Mouse (Mus musculus): ENCODE results near the gene Gps1. TPM values are rescaled to one million over a fixed set of nuclear protein-coding genes. Genes with fewer than 3 reads are reported as not detected.

Gps1 gene
- polyA plus RNA-seq, 1 experiment from 2014 or later = 262 TPM

DNA sequence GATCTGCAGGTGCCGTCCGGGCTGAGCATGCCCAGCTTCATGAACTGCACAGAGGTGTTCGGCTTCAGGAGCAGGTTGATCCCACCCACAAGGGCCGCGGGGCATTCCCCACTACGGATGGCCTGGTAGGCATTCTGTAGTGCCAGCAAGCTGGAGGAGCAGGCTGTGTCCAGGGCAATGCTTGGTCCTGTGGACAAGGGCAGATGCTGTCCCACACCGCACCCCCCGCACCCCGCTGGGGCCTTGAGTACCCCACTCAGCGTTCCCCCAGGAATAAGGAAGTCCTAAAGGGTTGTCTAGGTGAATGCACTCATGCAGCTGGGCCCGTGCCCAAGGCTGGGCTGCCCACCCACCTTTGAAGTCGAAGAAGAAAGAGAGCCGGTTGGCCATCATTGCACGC is 36.5 kb downstream of the Gps1 start:
- Histone ChIP-seq H3K9ac (replicated peaks; ENCODE audit: low read length) (no peak overlapping the region), H3K9me3 (replicated peaks; ENCODE audit: control insufficient read depth, low read length) (no peaks in the 10 kb centered on the region), H3K4me1 (ENCODE audit: control insufficient read depth, insufficient read depth, low read length) (peaks cover 16% of the 10 kb centered on the region), H3K36me3 (replicated peaks; ENCODE audit: control insufficient read depth, insufficient read depth, low read depth, low read length) (peaks cover 48% of the 10 kb centered on the region), H3K4me2 (ENCODE audit: low read depth, low read length) (no peak overlapping the region), H3K27ac (replicated peaks; ENCODE audit: low read depth, low read length) (no peak overlapping the region), H3K27me3 (ENCODE audit: control insufficient read depth, insufficient read depth, low read length) (no peaks in the 10 kb centered on the region), H3K4me3 (ENCODE audit: low read depth, low read length) (no peak overlapping the region)
- DNase-seq (ENCODE audit: low spot score) = no peak
- WGBS = 95% methylated on average over 14 of the region's 14 CpGs
- ATAC-seq (replicated peaks; ENCODE audit: insufficient number of reproducible peaks, low FRiP score, low TSS enrichment, low read depth) = no peak

DNA sequence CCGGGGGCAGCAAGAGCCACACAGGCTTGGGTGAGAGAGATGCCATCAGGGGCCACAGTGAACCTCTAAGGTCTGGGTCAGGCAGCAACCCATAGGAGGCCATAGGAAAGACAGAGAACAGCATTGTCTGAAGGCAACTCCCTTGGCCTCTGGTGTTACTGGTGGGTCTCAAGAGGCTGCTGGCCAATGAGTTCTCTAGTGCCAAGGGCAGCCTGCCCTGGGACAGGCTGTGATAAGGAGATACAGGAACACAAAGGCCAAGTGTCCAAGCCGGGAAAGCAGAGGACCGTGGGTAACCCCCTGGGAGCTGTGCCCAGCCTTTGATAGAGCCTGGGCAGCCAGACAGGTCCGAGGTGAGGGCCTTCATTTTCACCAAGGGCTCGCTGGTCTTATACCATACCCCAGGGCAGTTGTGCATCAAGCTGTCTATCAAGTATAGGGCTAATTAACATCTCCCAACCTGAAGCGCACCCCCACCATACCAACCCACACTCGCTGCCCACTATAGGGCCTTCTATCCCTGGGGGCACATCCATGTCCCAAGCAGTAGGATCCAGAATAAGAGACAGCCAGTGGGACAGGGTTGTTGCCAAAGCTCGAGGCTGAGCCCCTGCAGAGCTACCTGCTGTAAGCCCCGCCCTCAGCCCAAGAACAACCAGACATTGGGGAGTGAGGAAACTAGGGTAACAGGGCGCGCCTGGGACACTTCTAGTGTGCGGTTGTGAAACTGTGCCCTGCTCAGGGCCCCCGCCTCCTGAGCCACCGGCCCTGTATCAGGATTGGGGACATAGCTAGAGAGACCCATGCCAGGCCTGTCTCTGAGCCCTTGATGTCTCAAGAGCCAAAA is 37.2 kb downstream of the Gps1 start:
- no peak for ATAC-seq (replicated peaks; ENCODE audit: insufficient number of reproducible peaks, low FRiP score, low TSS enrichment, low read depth)
- no peak for DNase-seq (ENCODE audit: low spot score)
- H3K9ac ChIP-seq (replicated peaks; ENCODE audit: low read length) = no peak overlapping the region
- peaks cover 22% of the 10 kb centered on the region for H3K4me1 ChIP-seq (ENCODE audit: control insufficient read depth, insufficient read depth, low read length)
- WGBS = 85% methylated on average over 14 of the region's 14 CpGs
- no peaks in the 10 kb centered on the region for H3K27me3 ChIP-seq (ENCODE audit: control insufficient read depth, insufficient read depth, low read length)
- peaks cover 43% of the 10 kb centered on the region for H3K36me3 ChIP-seq (replicated peaks; ENCODE audit: control insufficient read depth, insufficient read depth, low read depth, low read length)
- no peaks in the 10 kb centered on the region for H3K9me3 ChIP-seq (replicated peaks; ENCODE audit: control insufficient read depth, low read length)
- H3K4me3 ChIP-seq (ENCODE audit: low read depth, low read length) = no peak overlapping the region
- H3K4me2 ChIP-seq (ENCODE audit: low read depth, low read length) = no peak overlapping the region; the same call in 1 of the 2 replicates
- H3K27ac ChIP-seq (replicated peaks; ENCODE audit: low read depth, low read length) = no peak overlapping the region

DNA sequence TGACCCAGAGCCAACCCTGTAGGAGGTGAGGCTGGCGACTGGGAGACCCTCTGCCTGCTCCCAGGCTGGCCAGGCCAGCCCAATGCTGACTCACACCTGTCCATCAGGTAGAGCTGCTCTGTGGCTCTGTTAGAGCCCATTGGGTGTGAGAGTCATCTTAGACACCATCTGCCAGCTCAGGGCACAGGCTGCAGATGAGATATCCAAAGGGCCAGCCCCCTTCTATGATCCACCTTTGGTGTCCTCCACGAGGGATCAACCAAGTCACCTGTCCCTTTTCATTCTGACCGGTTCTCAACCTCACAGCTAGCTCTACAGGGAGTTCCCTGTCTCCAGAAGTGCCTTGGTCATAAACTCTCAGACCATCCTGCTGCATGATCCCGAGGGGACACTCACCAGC is 38.2 kb downstream of the Gps1 start:
- Histone ChIP-seq H3K4me3 (ENCODE audit: low read depth, low read length) (peak overlapping the region; percentile 92), H3K9ac (replicated peaks; ENCODE audit: low read length) (peak overlapping the region; percentile 94), H3K27ac (replicated peaks; ENCODE audit: low read depth, low read length) (no peak overlapping the region), H3K36me3 (replicated peaks; ENCODE audit: control insufficient read depth, insufficient read depth, low read depth, low read length) (peaks cover 33% of the 10 kb centered on the region), H3K9me3 (replicated peaks; ENCODE audit: control insufficient read depth, low read length) (no peaks in the 10 kb centered on the region), H3K4me1 (ENCODE audit: control insufficient read depth, insufficient read depth, low read length) (peaks cover 22% of the 10 kb centered on the region), H3K27me3 (ENCODE audit: control insufficient read depth, insufficient read depth, low read length) (no peaks in the 10 kb centered on the region), H3K4me2 (ENCODE audit: low read depth, low read length) (peak overlapping the region; percentile 64)
- no peak for ATAC-seq (replicated peaks; ENCODE audit: insufficient number of reproducible peaks, low FRiP score, low TSS enrichment, low read depth)
- 70% methylated on average over 4 of the region's 4 CpGs for WGBS
- no peak for DNase-seq (ENCODE audit: low spot score)

DNA sequence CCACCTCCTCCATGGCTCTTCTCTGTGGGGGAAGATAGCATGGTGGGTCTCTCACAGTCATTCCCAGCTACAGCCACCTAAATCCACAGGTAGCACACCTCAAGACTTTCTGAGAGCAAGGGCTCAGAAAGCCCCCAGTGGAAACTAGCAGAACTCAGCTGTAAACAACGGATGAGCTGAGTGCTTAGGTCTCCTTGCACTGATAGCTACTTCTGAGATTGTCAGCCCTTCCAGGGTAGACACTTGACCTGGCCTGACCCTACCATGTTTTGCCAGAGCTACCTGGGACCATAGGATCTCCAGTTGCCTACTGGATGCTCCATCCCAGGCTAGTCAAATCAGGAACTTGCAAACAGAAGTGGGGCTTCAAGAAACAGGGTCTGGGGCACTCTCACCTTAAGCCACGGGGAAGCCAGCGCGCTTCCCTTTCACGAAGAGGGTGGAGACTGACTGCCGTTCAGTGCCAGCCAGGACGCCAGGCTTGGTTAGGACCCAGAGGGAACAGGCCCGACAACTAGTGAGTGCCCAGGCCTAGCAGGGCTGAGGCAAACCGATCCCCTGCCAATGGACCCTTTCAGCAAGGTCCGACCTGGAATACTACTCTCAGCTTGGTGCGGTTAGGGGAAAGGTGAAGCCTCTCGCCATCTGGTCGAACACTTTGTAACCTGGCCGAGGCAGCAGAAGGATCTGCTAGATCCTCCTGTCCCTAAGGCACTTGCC is 38.9 kb downstream of the Gps1 start:
- no peaks in the 10 kb centered on the region for H3K9me3 ChIP-seq (replicated peaks; ENCODE audit: control insufficient read depth, low read length)
- H3K36me3 ChIP-seq (replicated peaks; ENCODE audit: control insufficient read depth, insufficient read depth, low read depth, low read length) = peaks cover 26% of the 10 kb centered on the region
- peak overlapping the region; percentile 92 for H3K4me3 ChIP-seq (ENCODE audit: low read depth, low read length)
- DNase-seq (ENCODE audit: low spot score) (peak; percentile 24), ATAC-seq (replicated peaks; ENCODE audit: insufficient number of reproducible peaks, low FRiP score, low TSS enrichment, low read depth) (no peak)
- no peaks in the 10 kb centered on the region for H3K27me3 ChIP-seq (ENCODE audit: control insufficient read depth, insufficient read depth, low read length)
- peak overlapping the region; percentile 94 for H3K9ac ChIP-seq (replicated peaks; ENCODE audit: low read length)
- H3K4me2 ChIP-seq (ENCODE audit: low read depth, low read length) = peak overlapping the region; percentile 64
- peaks cover 22% of the 10 kb centered on the region for H3K4me1 ChIP-seq (ENCODE audit: control insufficient read depth, insufficient read depth, low read length)
- WGBS = under 1% methylated on average over 14 of the region's 14 CpGs
- H3K27ac ChIP-seq (replicated peaks; ENCODE audit: low read depth, low read length) = peak overlapping the region; percentile 97

DNA sequence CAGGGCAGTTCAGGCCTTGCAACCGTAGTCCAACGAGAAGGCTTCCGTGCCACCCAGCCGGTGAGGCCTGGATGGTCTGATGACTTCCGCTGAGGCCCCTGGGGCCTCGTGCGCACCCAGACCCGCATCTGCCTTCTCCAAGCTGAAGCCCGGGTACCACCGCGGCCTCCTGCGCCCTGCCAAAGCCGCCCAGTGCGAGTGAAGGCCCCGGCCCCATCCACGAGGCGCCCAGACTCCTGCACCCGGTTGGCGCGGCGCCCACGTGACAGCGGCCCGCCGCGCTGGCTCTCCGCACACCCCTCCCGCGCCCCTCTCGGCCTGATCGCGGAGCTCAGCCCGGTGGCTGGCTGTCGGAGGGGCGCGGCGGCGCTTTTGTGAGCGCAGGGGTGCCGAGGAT is 39.5 kb downstream of the Gps1 start:
- peak overlapping the region; percentile 92 for H3K4me3 ChIP-seq (ENCODE audit: low read depth, low read length)
- no peaks in the 10 kb centered on the region for H3K27me3 ChIP-seq (ENCODE audit: control insufficient read depth, insufficient read depth, low read length)
- ATAC-seq (replicated peaks; ENCODE audit: insufficient number of reproducible peaks, low FRiP score, low TSS enrichment, low read depth) (peak; percentile 17), DNase-seq (ENCODE audit: low spot score) (no peak)
- H3K27ac ChIP-seq (replicated peaks; ENCODE audit: low read depth, low read length) = peak overlapping the region; percentile 97
- peak overlapping the region; percentile 94 for H3K9ac ChIP-seq (replicated peaks; ENCODE audit: low read length)
- 0% methylated on average over 30 of the region's 40 CpGs for WGBS
- peak overlapping the region; percentile 64 for H3K4me2 ChIP-seq (ENCODE audit: low read depth, low read length)
- peaks cover 20% of the 10 kb centered on the region for H3K36me3 ChIP-seq (replicated peaks; ENCODE audit: control insufficient read depth, insufficient read depth, low read depth, low read length)
- peaks cover 22% of the 10 kb centered on the region for H3K4me1 ChIP-seq (ENCODE audit: control insufficient read depth, insufficient read depth, low read length)
- H3K9me3 ChIP-seq (replicated peaks; ENCODE audit: control insufficient read depth, low read length) = no peaks in the 10 kb centered on the region

DNA sequence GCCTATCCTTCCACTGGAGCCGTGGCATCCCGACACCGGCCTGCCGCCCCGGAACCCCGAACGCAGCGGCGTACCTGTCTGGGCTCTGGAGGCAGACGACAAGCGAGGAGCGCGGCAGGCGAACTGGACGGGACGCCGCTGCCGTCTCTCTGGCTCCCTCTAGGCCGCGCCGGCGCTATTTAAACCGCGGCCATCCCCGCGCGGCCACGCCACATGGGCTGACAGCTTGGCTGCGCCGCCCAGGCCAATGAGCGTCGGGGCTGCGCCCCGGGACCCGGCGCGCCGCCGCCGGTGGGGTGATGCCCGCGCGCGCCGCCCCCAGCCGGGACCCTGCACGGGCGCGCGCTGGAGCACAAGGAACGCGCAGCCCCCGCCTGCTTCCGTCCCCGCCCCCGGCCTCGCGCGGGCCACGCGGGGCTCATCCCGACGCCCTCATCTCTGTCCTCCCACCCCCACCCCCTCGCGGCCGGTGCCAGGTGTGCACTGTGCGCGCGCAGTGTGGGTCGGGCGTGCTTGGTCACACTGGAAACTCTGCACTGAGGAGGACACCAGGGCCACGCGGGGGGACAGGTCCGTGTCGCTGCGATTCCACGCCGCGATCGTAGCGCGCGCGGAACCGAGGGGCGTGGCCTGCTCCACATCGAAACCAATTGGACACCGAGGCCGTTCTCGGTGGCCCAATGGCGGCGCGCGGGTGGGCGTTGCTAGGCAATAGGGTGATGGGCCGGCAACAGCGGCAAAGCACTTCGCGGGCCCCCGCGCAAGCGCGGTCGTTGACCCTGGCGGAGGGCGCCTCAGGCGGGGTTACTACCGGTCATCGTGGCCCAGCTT is 40.1 kb downstream of the Gps1 start, which contains the start of gene Fasn:
Gene Fasn, minus strand, starts transcription at position 592 of the 831 bp plus-strand sequence.
- DNase-seq (ENCODE audit: low spot score) = peak; percentile 97
- H3K36me3 ChIP-seq (replicated peaks; ENCODE audit: control insufficient read depth, insufficient read depth, low read depth, low read length) = peaks cover 14% of the 10 kb centered on the region
- H3K4me1 ChIP-seq (ENCODE audit: control insufficient read depth, insufficient read depth, low read length) = peaks cover 22% of the 10 kb centered on the region
- ATAC-seq (replicated peaks; ENCODE audit: insufficient number of reproducible peaks, low FRiP score, low TSS enrichment, low read depth) = peak; percentile 87
- H3K27ac ChIP-seq (replicated peaks; ENCODE audit: low read depth, low read length) = peak within 1 kb of the TSS; percentile 97
- H3K27me3 ChIP-seq (ENCODE audit: control insufficient read depth, insufficient read depth, low read length) = no peaks in the 10 kb centered on the region
- H3K9me3 ChIP-seq (replicated peaks; ENCODE audit: control insufficient read depth, low read length) = no peaks in the 10 kb centered on the region
- WGBS = 0% methylated on average over 100 of the region's 109 CpGs
- peak within 1 kb of the TSS; percentile 64 for H3K4me2 ChIP-seq (ENCODE audit: low read depth, low read length)
- peak within 1 kb of the TSS; percentile 92 for H3K4me3 ChIP-seq (ENCODE audit: low read depth, low read length)
- peak within 1 kb of the TSS; percentile 94 for H3K9ac ChIP-seq (replicated peaks; ENCODE audit: low read length)

DNA sequence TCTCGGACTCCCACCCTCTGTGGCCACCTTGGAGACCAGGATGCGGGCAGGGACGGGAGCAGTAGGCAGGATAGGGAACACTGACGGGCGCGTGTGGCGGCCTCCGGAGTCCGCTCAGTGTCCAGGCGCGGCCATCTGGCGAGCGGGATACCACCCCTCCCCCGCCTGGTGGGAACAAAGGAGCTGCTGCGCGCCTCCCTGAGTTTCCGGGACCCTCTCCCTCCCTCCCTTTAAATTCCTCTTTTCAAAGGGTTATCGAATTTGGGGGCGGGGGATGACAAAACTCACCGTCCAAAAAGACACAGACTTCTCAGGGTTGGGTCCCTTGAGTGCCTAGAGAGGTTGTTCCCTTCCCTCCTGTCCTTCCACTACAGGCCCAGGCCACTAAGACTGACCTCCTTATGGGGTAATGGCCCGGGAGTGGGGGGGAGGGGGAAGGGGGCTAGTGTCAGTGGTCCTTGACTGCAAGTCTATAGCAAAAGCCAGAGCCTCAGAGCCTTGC is 40.8 kb downstream of the Gps1 start:
- WGBS = 0% methylated on average over 21 of the region's 21 CpGs
- peak; percentile 84 for DNase-seq (ENCODE audit: low spot score)
- ATAC-seq (replicated peaks; ENCODE audit: insufficient number of reproducible peaks, low FRiP score, low TSS enrichment, low read depth) = peak; percentile 21
- no peaks in the 10 kb centered on the region for H3K27me3 ChIP-seq (ENCODE audit: control insufficient read depth, insufficient read depth, low read length)
- H3K9ac ChIP-seq (replicated peaks; ENCODE audit: low read length) = peak overlapping the region; percentile 94
- peak overlapping the region; percentile 97 for H3K27ac ChIP-seq (replicated peaks; ENCODE audit: low read depth, low read length)
- H3K4me2 ChIP-seq (ENCODE audit: low read depth, low read length) = peak overlapping the region; percentile 64
- peaks cover 22% of the 10 kb centered on the region for H3K4me1 ChIP-seq (ENCODE audit: control insufficient read depth, insufficient read depth, low read length)
- H3K9me3 ChIP-seq (replicated peaks; ENCODE audit: control insufficient read depth, low read length) = no peaks in the 10 kb centered on the region
- peak overlapping the region; percentile 92 for H3K4me3 ChIP-seq (ENCODE audit: low read depth, low read length)
- H3K36me3 ChIP-seq (replicated peaks; ENCODE audit: control insufficient read depth, insufficient read depth, low read depth, low read length) = peaks cover 8% of the 10 kb centered on the region

All from embryonic facial prominence, embryonic 11.5 days (tissue).